Mouse (Mus musculus): ENCODE results near the gene Man1c1.

- no peak for TF ChIP-seq POLR2A (IDR thresholded peaks at IDR 0.05; ENCODE audit: low read depth, low read length)
- TF ChIP-seq CTCF (IDR thresholded peaks at IDR 0.05; ENCODE audit: extremely low read depth, insufficient read depth, insufficient read length, insufficient replicate concordance) = no peak
Measured at GRCm38 (mm10) chr4:134734038-134734628, 30.0 kb upstream of the Man1c1 start.

Data from spleen, adult 2 months (tissue).